Mouse (Mus musculus) brain, embryonic 14.5 days (tissue): ENCODE data around the gene Olfr893.
"Not testable (repeated sequence)": the region's sequence is repeated elsewhere in the genome, so short reads cannot be mapped to it uniquely, and the experiment has no call there.

Source experiments
- CTCF ChIP-seq: fragments of 200-500 bp; IDR thresholded peaks from 2 replicates; pipeline ENCODE4 v1.5.1; 2012; ENCODE audit warnings: inconsistent platforms, mild to moderate bottlenecking, moderate library complexity, borderline replicate concordance; ENCODE audit not compliant: insufficient read depth, insufficient read length; ENCODE audit errors: extremely low read depth
- POLR2A ChIP-seq: fragments of 200-500 bp; IDR thresholded peaks from 2 replicates; pipeline ENCODE4 v1.6.1; 2012; ENCODE audit warnings: mild to moderate bottlenecking, inconsistent platforms, borderline replicate concordance; ENCODE audit not compliant: poor library complexity, insufficient read depth, insufficient read length, severe bottlenecking; ENCODE audit errors: extremely low read depth

DNA sequence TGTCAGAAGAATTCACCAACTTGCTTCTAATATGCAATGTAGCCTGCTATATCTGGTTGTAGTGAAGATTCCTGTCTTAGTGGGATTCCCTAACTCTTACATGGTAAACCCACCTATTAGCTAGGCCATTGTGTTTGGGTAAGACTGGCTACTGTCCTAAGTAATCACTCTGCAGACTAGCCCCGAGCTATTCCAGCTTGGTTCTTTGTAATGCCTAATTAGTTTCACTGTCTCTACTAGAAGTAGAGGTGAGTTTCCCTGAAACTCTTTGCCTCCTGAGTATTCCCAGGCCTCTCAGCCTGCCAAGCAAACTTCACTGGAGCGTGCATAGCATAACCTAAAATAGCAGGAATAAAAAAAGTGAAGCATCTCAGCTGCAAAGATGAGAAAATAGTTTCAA is 39.8 kb upstream of the Olfr893 start:
- not testable (repeated sequence) for TF ChIP-seq CTCF, POLR2A
